Mouse (Mus musculus) liver, embryonic 11.5 days (tissue): ENCODE results near the gene P2rx4. TPM values are rescaled to one million over a fixed set of nuclear protein-coding genes. Genes with fewer than 3 reads are reported as not detected.

Experiments
- ATAC-seq: fragments of 200-750 bp; cut with Nextera tagmentation; replicated peaks from 2 replicates; pipeline ENCODE4 v1.8.0; 2017; ENCODE audit warnings: moderate number of reproducible peaks, mild to moderate bottlenecking, moderate TSS enrichment, moderate library complexity; ENCODE audit not compliant: low FRiP score
- DNase-seq: peaks from one replicate; pipeline ENCODE4 v3.0.0-alpha.2; 2017; ENCODE audit warnings: low spot score
- H3K27ac ChIP-seq: fragments of 300-500 bp; sonication (generic); 2 replicates; pipeline ENCODE4 v1.5.1; 2014; ENCODE audit warnings: mild to moderate bottlenecking, low read depth, low read length, control low read depth
- H3K27me3 ChIP-seq: fragments of 300-500 bp; sonication (generic); replicated peaks from 2 replicates; pipeline ENCODE4 v1.6.1; 2014; ENCODE audit warnings: low read length, mixed read lengths; ENCODE audit not compliant: control insufficient read depth, insufficient read depth
- H3K36me3 ChIP-seq: fragments of 300-500 bp; sonication (generic); 2 replicates; pipeline ENCODE4 v1.6.1; 2014; ENCODE audit warnings: mild to moderate bottlenecking, low read length, moderate library complexity, mixed read lengths; ENCODE audit not compliant: control insufficient read depth, insufficient read depth
- H3K4me1 ChIP-seq: fragments of 300-500 bp; sonication (generic); replicated peaks from 2 replicates; pipeline ENCODE4 v1.6.1; 2014; ENCODE audit warnings: low read length, mixed read lengths; ENCODE audit not compliant: control insufficient read depth, insufficient read depth
- H3K4me2 ChIP-seq: fragments of 300-500 bp; sonication (generic); 2 replicates; pipeline ENCODE4 v1.6.1; 2014; ENCODE audit warnings: mild to moderate bottlenecking, control low read depth, moderate library complexity
- H3K4me3 ChIP-seq: fragments of 300-500 bp; sonication (generic); 2 replicates; pipeline ENCODE4 v1.5.1; 2014; ENCODE audit warnings: low read depth, low read length, control low read depth
- H3K9ac ChIP-seq: fragments of 300-500 bp; sonication (generic); 2 replicates; pipeline ENCODE4 v1.6.1; 2014; ENCODE audit warnings: low read depth, low read length, control low read depth
- H3K9me3 ChIP-seq: fragments of 300-500 bp; sonication (generic); 2 replicates; pipeline ENCODE4 v1.6.1; 2016; ENCODE audit warnings: low read length, inconsistent platforms, mixed read lengths; ENCODE audit not compliant: control insufficient read depth
- WGBS: fragments of 180-500 bp; shearing (Covaris S2); extraction: QIAGEN DNeasy Blood & Tissue Kit; methylation state at CpG from one replicate; pipeline ENCODE4 v1.1.7; 2014; 5-methylcytosine and 5-hydroxymethylcytosine counted together
- polyA plus RNA-seq: library from polyadenylated mRNA; unstranded; fragments of >200 nt; fragmentation: Nextera tagmentation; extraction: Ambion mirVana; gene quantifications from 2 replicates; pipeline ENCODE4 v1.2.1, GENCODE M21; 2014

P2rx4 gene
- polyA plus RNA-seq, 1 experiment from 2014 or later, result 27.1 TPM

DNA sequence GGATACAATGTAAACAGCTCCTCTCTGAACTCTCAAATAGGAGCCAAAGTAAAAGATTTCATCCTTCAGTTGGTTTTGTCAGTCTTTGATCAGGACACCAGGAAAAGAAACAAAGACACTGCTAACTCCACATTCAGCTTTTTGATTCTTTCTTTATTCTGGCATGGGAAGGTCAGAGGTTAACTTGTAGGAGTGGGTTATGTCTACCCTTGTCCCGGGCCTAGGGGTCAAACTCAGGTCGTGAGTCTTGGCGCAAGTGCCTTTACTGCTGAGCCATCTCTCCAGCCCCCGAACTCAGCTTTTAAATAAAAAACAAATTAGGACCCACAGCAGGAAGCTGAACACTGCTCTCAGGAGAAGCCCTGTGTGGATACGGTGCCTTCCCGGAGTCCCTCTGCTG lies 48.8 kb downstream of the P2rx4 start:
- H3K36me3 ChIP-seq, result peaks cover 18% of the 10 kb centered on the region; the same call in 1 of the 2 replicates

DNA sequence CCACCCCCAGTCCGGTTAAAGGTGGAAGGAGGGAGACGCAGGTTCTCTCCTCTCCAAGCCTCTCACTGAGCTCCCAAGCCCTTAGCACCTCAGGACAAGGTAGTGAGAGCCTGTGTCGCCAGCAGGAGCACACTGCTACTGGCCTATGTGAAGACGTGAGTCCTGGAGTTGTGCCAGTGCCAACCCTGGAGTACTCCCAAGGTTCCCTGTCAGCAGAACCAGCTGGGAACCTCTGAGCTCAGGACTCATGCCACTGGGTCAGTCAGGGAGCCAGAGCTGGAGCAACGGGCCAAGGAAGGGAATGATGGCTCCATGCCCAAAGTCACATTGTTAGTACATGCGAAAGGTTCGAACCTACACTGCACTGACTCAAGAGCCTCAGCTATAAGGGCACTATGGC lies 49.3 kb downstream of the P2rx4 start:
- Histone ChIP-seq H3K4me2 (no peak overlapping the region), H3K4me3 (no peak overlapping the region), H3K36me3 (peaks cover 18% of the 10 kb centered on the region; the same call in 1 of the 2 replicates), H3K4me1 (no peaks in the 10 kb centered on the region), H3K27me3 (no peaks in the 10 kb centered on the region), H3K9me3 (no peaks in the 10 kb centered on the region), H3K9ac (no peak overlapping the region), H3K27ac (no peak overlapping the region)
- 90% methylated on average over 7 of the region's 7 CpGs for WGBS
- no peak for DNase-seq
- ATAC-seq, result no peak

More for the DNA sequence above, 48.8 kb downstream of the P2rx4 start:
- H3K4me2 ChIP-seq, result no peak overlapping the region
- H3K9ac ChIP-seq, result no peak overlapping the region
- no peaks in the 10 kb centered on the region for H3K27me3 ChIP-seq
- no peaks in the 10 kb centered on the region for H3K9me3 ChIP-seq
- no peaks in the 10 kb centered on the region for H3K4me1 ChIP-seq
- H3K4me3 ChIP-seq, result no peak overlapping the region
- 85% methylated on average over 6 of the region's 6 CpGs for WGBS
- DNase-seq (no peak), ATAC-seq (no peak)
- H3K27ac ChIP-seq, result no peak overlapping the region

GRCm38 (mm10) chr5:122763271-122764031 lies 56.1 kb downstream of the P2rx4 start:
- H3K4me2 ChIP-seq, result no peak overlapping the region
- H3K4me1 ChIP-seq, result 0 out of 2 replicates have a peak, but pooled peaks cover 5% of the 10 kb centered on the region
- no peak overlapping the region for H3K9ac ChIP-seq
- H3K4me3 ChIP-seq, result no peak overlapping the region
- H3K27ac ChIP-seq, result no peak overlapping the region
- ATAC-seq, result no peak
- no peaks in the 10 kb centered on the region for H3K27me3 ChIP-seq
- no peak for DNase-seq
- no peaks in the 10 kb centered on the region for H3K9me3 ChIP-seq
- 75% methylated on average over 29 of the region's 29 CpGs for WGBS
- H3K36me3 ChIP-seq, result no peaks in the 10 kb centered on the region

- ATAC-seq (no peak), DNase-seq (peak; percentile 40)
- no peak overlapping the region for H3K4me3 ChIP-seq
- no peaks in the 10 kb centered on the region for H3K27me3 ChIP-seq
- H3K4me2 ChIP-seq, result no peak overlapping the region
- H3K27ac ChIP-seq, result no peak overlapping the region
- H3K36me3 ChIP-seq, result no peaks in the 10 kb centered on the region
- 61% methylated on average over 10 of the region's 10 CpGs for whole genome bisulfite sequencing
- H3K4me1 ChIP-seq, result 0 out of 2 replicates have a peak, but pooled peaks cover 5% of the 10 kb centered on the region
- H3K9me3 ChIP-seq, result no peaks in the 10 kb centered on the region
- H3K9ac ChIP-seq, result no peak overlapping the region
These were observed 56.7 kb downstream of the P2rx4 start for GRCm38 (mm10) chr5:122764032-122764464.

- DNase-seq, result no peak
- no peak overlapping the region for H3K4me2 ChIP-seq
These were observed 59.9 kb downstream of the P2rx4 start for GRCm38 (mm10) chr5:122767283-122767682.

GRCm38 (mm10) chr5:122769101-122769568 lies 61.8 kb downstream of the P2rx4 start:
- peaks cover 4% of the 10 kb centered on the region; the same call in 1 of the 2 replicates for H3K36me3 ChIP-seq
- peaks cover 19% of the 10 kb centered on the region for H3K4me1 ChIP-seq
- DNase-seq, result no peak
- ATAC-seq, result peak; percentile 80
- H3K9ac ChIP-seq, result no peak overlapping the region
- H3K4me2 ChIP-seq, result no peak overlapping the region
- no peaks in the 10 kb centered on the region for H3K27me3 ChIP-seq
- peaks cover 5% of the 10 kb centered on the region; the same call in 1 of the 2 replicates for H3K9me3 ChIP-seq
- 66% methylated on average over 15 of the region's 15 CpGs for WGBS
- no peak overlapping the region for H3K4me3 ChIP-seq
- no peak overlapping the region for H3K27ac ChIP-seq

More at GRCm38 (mm10) chr5:122767283-122767682, 59.9 kb downstream of the P2rx4 start:
- WGBS, result 92% methylated on average over 11 of the region's 11 CpGs
- H3K4me3 ChIP-seq, result no peak overlapping the region
- H3K9ac ChIP-seq, result no peak overlapping the region
- no peaks in the 10 kb centered on the region for H3K27me3 ChIP-seq
- H3K27ac ChIP-seq, result no peak overlapping the region
- H3K36me3 ChIP-seq, result no peaks in the 10 kb centered on the region
- no peak for ATAC-seq
- H3K4me1 ChIP-seq, result peaks cover 23% of the 10 kb centered on the region
- H3K9me3 ChIP-seq, result no peaks in the 10 kb centered on the region

DNA sequence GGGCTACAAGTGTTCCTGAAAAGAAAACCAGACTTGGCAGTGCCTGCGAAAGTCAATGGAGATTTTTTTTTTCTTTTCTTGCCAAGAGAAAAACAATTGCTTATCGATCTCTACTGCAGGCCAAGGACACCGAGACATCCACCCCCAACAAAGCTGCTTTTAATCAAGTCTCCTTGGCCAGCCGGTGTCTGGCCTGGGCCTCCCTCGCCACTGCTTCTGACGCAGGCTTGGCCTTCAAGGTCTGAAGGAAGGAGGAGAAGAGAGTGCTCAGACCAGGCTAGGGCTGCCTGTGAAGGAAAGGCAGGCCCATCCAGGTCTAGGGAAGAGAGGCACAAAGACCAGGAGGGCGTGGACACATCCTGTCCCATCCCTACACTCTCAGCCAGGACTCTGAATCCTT lies 63.0 kb downstream of the P2rx4 start:
- H3K4me2 ChIP-seq, result no peak overlapping the region
- H3K27ac ChIP-seq, result peak overlapping the region; percentile 59
- H3K9me3 ChIP-seq, result peaks cover 5% of the 10 kb centered on the region; the same call in 1 of the 2 replicates
- peaks cover 4% of the 10 kb centered on the region; the same call in 1 of the 2 replicates for H3K36me3 ChIP-seq
- ATAC-seq, result no peak
- H3K4me3 ChIP-seq, result no peak overlapping the region
- H3K9ac ChIP-seq, result 0 out of 2 replicates have a peak overlapping the region, but pooled peaks have one; percentile 44
- H3K4me1 ChIP-seq, result peaks cover 22% of the 10 kb centered on the region
- no peak for DNase-seq
- H3K27me3 ChIP-seq, result no peaks in the 10 kb centered on the region
- 66% methylated on average over 7 of the region's 7 CpGs for WGBS

- Histone ChIP-seq H3K36me3 (peaks cover 4% of the 10 kb centered on the region; the same call in 1 of the 2 replicates), H3K9me3 (peaks cover 5% of the 10 kb centered on the region; the same call in 1 of the 2 replicates), H3K27ac (peak overlapping the region; percentile 59; the same call in 1 of the 2 replicates), H3K4me2 (peak overlapping the region; percentile 28), H3K4me1 (peaks cover 26% of the 10 kb centered on the region), H3K27me3 (no peaks in the 10 kb centered on the region), H3K9ac (0 out of 2 replicates have a peak overlapping the region, but pooled peaks have one; percentile 44), H3K4me3 (no peak overlapping the region)
- DNase-seq (no peak), ATAC-seq (no peak)
- WGBS, result 54% methylated on average over 10 of the region's 10 CpGs
These were observed 63.5 kb downstream of the P2rx4 start for GRCm38 (mm10) chr5:122770806-122771261.
